Mouse (Mus musculus): ENCODE measurements around the gene AU041133. TPM values are rescaled to one million over a fixed set of nuclear protein-coding genes. Genes with fewer than 3 reads are reported as not detected.
"Not testable (repeated sequence)": the region's sequence is repeated elsewhere in the genome, so short reads cannot be mapped to it uniquely, and the experiment has no call there.

Gene AU041133
- total RNA-seq (2021) (1 to 10 TPM; 2.3 to 3.8 TPM), polyA plus RNA-seq (2012; rRNA removed) (0.06 and 0.13 TPM in 2 replicates)
- long read RNA-seq, partial matches to known transcripts, result 0 of 5 reads
- long read RNA-seq, other reads (novel, unspliced or antisense), result 3 of 5 reads

DNA sequence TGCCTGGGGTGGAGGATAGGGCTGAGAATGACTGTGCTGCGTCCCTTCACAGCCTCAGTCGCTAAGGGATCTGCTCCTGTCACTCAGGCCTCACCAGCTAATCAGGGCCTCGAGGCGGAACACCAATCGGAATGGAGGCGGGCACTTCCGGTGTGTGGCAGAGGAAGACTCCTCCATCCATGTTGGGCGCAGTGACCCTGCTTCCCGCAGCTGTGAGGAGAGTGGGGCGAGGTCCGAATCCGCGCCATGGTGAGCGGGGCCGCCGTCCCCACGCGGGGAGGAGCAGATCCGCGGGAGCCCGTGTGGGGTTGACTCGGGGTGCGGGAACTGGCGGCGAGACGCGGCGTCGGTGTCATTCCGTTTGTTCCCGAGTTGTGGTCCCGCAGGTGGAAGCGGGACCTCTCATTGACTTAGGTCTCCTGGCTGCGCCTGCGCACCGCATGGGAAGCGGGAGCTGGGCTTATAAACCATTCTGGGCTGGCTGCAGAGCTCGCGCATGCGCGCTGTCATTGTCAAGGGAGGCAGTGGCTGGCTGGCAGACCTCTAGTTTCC lies at the start of gene AU041133:
Gene AU041133, plus strand, starts transcription at position 164 of the 552 bp plus-strand sequence.
- DNase-seq, result peak; percentile 90

DNA sequence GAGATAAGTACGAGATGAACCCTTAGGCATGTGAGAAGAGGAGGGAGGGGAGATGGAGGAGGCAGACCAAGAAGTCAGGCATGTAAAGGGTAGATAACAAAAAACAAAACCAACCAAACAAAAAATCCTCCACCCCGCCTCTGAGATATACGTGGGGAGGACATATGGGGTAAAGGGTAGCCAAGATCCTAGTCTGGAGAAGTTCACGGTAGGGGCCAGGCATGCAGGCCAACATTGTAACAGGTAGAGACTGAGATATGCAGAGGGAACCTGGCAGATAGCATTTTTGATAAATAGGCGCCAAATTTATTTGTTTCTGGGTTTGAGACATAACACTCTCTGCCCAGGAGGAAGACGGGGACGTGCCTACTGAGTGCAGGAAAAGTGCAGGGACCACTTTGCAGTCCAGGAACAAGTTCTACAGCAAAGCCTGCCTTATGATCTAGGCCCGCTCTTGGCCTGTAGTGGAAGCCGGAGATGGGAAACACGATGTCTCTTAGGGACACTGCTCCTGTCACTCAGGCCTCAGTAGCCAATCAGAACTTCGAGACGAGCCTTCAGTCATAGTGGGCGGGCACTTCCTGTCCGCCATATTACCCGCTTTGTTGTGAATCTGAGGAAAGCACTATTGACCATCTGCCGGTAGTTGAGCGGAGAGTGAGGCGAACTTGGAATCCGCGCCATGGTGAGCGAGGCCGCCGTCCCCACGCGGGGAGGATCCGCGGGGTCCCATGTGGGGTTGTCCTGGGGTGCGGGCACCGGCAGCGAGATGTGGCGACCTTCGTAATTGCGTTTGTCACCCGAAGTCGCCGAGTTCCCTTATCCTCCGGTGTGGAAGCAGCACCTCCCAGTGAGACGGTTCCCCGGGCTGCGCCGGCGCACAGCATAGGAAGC lies 44.8 kb upstream of the AU041133 start, which contains the start of gene BC024063:
Gene BC024063, plus strand, starts transcription at position 626 of the 894 bp plus-strand sequence.
- DNase-seq, result peak; percentile 65

DNA sequence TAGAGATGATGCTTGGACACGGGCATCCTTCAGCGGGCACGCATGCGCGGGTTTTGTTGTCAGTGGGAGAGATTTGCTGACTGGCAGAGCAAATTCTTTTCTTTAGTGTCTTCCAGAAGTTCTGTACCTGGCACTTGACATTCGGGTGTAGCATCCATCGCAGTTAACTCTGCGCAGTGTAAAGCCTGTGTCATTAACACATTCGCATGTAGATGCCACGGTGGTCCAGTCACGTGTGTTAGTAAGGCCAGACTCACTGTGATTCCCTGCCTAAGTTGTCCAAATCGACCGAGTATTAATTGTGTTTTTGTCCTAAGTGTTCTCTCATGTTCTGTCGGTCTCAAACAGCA lies 44.2 kb upstream of the AU041133 start:
- DNase-seq, result not testable (repeated sequence)

DNA sequence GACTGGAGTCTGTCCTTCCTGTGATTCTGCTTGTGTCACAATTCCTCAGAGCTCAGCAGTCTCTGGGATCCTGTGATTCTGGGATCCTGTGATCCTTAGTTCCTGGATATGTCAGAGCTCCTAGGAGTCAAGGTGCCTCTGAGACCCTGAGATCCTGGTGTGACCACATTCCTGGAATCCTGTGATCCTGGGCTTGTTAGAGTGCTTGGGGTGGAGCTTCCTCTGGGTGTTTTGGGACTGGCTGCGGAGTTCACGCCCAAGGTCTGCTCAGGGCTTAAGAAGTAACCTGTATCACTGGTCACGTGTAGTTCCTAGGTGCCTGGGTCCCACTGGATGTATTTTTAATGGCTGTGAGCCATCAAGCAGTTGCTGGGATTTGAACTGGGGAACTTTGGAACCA lies 10.6 kb upstream of the AU041133 start:
- DNase-seq, result no peak

DNA sequence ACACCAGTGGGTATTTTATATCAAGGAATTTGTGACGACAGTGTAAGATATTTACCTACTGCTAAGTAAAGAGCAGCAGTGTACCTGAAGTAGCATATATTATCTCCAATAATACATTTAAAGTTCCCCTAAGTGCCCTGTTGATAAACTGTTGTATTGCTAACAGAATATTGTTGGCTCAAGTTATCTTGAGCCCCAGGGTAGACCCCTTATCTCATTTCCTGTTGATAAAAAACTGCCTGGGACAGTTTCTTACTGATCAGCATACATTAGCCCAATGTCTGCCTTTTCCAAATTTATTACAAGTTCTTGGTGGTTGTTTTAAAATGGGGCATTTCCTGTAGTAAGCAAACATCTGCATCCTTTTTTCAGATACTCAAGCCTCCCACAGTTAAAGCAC lies 17.5 kb downstream of the AU041133 start:
- DNase-seq, result no peak

DNA sequence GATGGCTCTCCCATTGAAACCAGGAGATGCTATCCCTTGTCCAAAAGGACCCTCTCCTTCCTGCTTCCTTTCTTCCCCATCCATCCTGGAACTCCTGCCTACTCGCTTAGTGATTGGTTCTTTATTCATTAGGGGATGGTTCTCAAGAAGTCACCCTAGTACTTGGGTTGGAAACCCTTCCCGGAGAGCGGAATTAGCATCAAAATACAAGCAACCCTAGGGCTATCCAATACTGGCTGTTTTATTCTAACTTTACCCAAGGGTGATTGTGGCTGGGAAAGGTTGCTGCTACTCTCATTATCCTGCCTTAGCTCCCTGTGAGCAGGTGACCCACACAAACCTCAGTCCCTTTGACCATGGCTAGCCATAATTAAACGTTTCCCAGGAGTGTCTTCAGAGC lies 19.8 kb downstream of the AU041133 start:
- no peak for DNase-seq

DNA sequence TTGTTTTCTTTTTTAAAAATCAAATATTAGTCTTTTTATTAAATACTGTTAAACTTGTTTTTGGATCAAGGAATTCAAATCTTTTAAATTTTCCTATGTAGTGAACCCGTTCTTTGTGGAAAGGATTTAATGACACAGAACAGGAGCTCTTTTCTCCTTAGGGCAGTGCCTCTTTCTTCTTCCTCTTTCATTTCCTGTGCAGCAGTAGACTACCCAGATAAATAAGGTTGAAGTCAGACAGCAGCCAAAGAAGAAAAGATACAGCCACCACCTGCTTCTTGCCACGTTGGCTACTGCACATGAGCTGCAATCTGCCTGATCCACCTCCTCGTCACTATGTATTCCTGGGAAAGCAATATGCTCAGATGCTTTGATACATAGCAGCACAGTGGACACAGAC lies 40.0 kb downstream of the AU041133 start:
- DNase-seq, result no peak

DNA sequence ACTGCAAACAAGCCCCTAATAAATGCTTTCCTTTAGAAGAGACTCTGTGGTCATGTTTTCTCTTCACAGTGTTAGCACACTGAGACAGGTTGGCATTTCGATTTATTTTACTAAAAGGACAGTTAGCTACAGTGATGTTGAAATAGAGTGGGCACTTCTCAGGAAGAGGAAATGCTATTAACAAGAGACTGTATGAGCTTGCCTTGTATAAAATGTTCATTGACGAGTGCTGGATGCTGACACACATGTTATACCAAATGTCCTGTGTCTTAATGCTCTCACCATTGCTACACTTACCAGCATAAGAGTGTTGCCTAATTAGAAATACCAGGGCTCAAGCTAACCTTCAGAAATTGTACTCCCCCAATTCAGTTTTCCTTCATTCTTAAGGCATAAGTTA lies 42.0 kb downstream of the AU041133 start:
- DNase-seq, result no peak

DNA sequence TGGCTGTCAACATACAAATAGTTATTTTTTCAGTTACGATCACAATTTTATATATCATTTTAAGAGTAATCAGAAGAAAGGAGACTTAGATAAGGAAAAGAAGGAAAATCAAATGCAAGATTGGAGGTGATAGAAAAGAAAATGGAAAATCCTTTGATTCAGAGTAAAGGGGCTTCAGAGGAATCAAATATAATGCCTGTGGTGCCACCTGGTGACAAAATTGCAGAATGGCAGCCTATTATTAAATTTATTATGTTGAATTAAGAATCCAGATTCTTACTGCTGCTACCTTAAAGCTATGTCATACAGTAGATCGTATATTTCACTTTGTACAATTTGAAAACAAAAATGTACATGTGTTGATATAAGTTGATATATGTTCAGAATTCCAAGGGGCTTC lies 43.0 kb downstream of the AU041133 start:
- DNase-seq, result no peak

DNA sequence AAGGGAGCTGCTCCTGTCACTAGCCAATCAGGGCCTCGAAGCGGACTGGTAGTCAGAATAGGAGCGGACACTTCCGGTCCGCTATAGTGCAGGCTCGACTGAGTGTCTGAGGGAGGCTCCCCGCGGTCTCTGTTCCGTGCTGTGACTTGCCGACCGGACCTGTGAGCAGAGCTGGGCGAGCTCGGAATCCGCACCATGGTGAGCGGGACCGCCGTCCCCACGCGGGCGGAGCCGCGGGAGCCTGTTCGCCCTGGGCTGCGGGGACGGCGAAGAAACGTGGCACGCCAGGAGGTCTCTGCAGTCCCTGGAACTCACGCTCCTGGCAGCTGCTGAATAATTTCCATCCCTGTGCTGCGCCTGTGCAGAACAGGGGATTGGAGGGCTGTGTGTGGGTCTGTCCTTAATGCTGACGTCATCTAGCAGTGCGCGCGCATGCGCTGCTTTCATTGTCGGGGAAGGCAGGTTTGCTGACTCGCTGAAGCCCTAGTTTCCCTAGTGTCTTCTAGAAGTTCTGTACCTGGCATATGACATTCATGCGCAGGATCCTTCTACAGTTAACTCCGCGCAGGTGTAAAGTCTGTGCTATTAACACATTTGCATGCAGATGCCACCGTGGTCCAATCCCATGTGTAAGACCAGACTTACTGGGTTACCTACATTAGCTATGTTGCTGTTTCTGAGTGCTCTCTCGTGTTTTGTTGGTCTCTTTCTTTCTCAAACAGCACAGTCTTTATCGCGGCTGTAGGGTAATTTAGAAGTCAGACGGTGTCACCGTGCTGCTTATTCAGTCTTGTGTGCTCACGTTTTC lies 50.6 kb downstream of the AU041133 start:
- DNase-seq, result peak; percentile 89

Other genes with a start within 250 kb of the AU041133 start
- 1 to 10 TPM; 1.0 to 1.8 TPM for gene Zfp781, start 197.5 kb upstream of the AU041133 start, total RNA-seq (2021)
- not detected in 2 replicates for gene Zfp781, start 197.5 kb upstream of the AU041133 start, polyA plus RNA-seq (2012; rRNA removed)
- gene Zfp873, start 79.9 kb upstream of the AU041133 start, total RNA-seq (2021), result 1 to 10 TPM; 4.4 to 6.4 TPM
- 0.25 and 0.33 TPM in 2 replicates for gene Zfp873, start 79.9 kb upstream of the AU041133 start, polyA plus RNA-seq (2012; rRNA removed)
- 1 to 10 TPM; 2.4 to 4.3 TPM for gene BC024063, start 44.7 kb upstream of the AU041133 start, total RNA-seq (2021)
- not detected in 2 replicates for gene BC024063, start 44.7 kb upstream of the AU041133 start, polyA plus RNA-seq (2012; rRNA removed)
- 1 to 10 TPM; 5.5 to 7.3 TPM for gene Zfp938, start 113.3 kb downstream of the AU041133 start, total RNA-seq (2021)
- 0.19 and 0.30 TPM in 2 replicates for gene Zfp938, start 113.3 kb downstream of the AU041133 start, polyA plus RNA-seq (2012; rRNA removed)
- gene 4932415D10Rik, start 188.6 kb downstream of the AU041133 start, total RNA-seq (2021), result not detected
- not detected in 2 replicates for gene 4932415D10Rik, start 188.6 kb downstream of the AU041133 start, polyA plus RNA-seq (2012; rRNA removed)
- gene Gm4924, start 226.2 kb downstream of the AU041133 start, total RNA-seq (2021), result 1 to 10 TPM; 2.8 to 5.7 TPM
- gene Gm4924, start 226.2 kb downstream of the AU041133 start, polyA plus RNA-seq (2012; rRNA removed), result 0.12 TPM in 1 of 2 replicates, not detected in the other

Measured in adrenal gland, adult 2 months (tissue).